Mouse (Mus musculus): ENCODE measurements around the gene Hoxc12. TPM values are rescaled to one million over a fixed set of nuclear protein-coding genes. Genes with fewer than 3 reads are reported as not detected.

The Hoxc12 gene
- polyA plus RNA-seq, 1 experiment from 2014 or later = not detected

DNA sequence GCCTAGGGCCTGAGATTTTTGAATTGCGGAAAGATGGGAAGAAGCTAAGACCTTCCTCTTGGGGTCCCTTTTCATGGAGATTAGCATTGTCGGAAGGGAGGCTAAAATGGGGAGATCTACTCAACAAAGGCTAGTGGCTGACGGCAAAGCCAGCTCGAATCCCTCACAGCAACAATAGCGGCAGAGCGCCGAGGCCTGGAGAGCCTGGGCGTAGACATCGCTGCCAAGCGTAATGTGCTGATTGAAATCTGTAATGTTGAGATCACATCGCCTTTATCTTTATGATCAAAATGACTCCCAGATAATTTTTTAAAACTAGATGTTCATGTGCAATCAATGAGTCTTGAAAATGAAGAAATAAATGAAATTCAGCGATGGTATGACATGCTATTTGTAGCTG lies 2.1 kb upstream of the Hoxc12 start:
- DNase-seq (ENCODE audit: low spot score) (no peak), ATAC-seq (replicated peaks; ENCODE audit: low FRiP score, low read depth) (no peak)
- H3K4me2 ChIP-seq (ENCODE audit: low read length) = no peak overlapping the region
- no peak overlapping the region for H3K4me3 ChIP-seq (replicated peaks; ENCODE audit: low read depth, low read length)
- peaks cover 96% of the 10 kb centered on the region for H3K27me3 ChIP-seq (ENCODE audit: insufficient read depth, low read length)
- no peaks in the 10 kb centered on the region for H3K36me3 ChIP-seq (ENCODE audit: insufficient read depth, low read length)
- H3K4me1 ChIP-seq (replicated peaks; ENCODE audit: insufficient read depth, low read length) = 0 out of 2 replicates have a peak, but pooled peaks cover 4% of the 10 kb centered on the region
- 5% methylated on average over 12 of the region's 12 CpGs for WGBS
- H3K9ac ChIP-seq (ENCODE audit: low read depth, low read length) = no peak overlapping the region
- no peak for TF ChIP-seq CTCF (IDR thresholded peaks at IDR 0.05; ENCODE audit: low read depth)
- no peak overlapping the region for H3K27ac ChIP-seq
- no peaks in the 10 kb centered on the region for H3K9me3 ChIP-seq (replicated peaks; ENCODE audit: low read length)

- under 1% methylated on average over 26 of the region's 27 CpGs for whole genome bisulfite sequencing
- Histone ChIP-seq H3K9ac (ENCODE audit: low read depth, low read length) (no peak overlapping the region), H3K27me3 (ENCODE audit: insufficient read depth, low read length) (peaks cover 94% of the 10 kb centered on the region), H3K27ac (no peak overlapping the region), H3K9me3 (replicated peaks; ENCODE audit: low read length) (no peaks in the 10 kb centered on the region), H3K36me3 (ENCODE audit: insufficient read depth, low read length) (no peaks in the 10 kb centered on the region), H3K4me1 (replicated peaks; ENCODE audit: insufficient read depth, low read length) (0 out of 2 replicates have a peak, but pooled peaks cover 5% of the 10 kb centered on the region), H3K4me3 (replicated peaks; ENCODE audit: low read depth, low read length) (peak overlapping the region; percentile 4; the same call in 1 of the 2 replicates), H3K4me2 (ENCODE audit: low read length) (peak overlapping the region; percentile 13; the same call in 1 of the 2 replicates)
- DNase-seq (ENCODE audit: low spot score) (peak; percentile 54), ATAC-seq (replicated peaks; ENCODE audit: low FRiP score, low read depth) (no peak)
- TF ChIP-seq CTCF (IDR thresholded peaks at IDR 0.05; ENCODE audit: low read depth) = no peak
Observed at GRCm38 (mm10) chr15:102934897-102935296, 1.7 kb upstream of the Hoxc12 start.

- ATAC-seq (replicated peaks; ENCODE audit: low FRiP score, low read depth) = no peak
- no peaks in the 10 kb centered on the region for H3K36me3 ChIP-seq (ENCODE audit: insufficient read depth, low read length)
- H3K4me2 ChIP-seq (ENCODE audit: low read length) = 0 out of 2 replicates have a peak overlapping the region, but pooled peaks have one; percentile 5
- no peak for DNase-seq (ENCODE audit: low spot score)
- no peak overlapping the region for H3K9ac ChIP-seq (ENCODE audit: low read depth, low read length)
- H3K27me3 ChIP-seq (ENCODE audit: insufficient read depth, low read length) = peaks cover 92% of the 10 kb centered on the region
- H3K9me3 ChIP-seq (replicated peaks; ENCODE audit: low read length) = no peaks in the 10 kb centered on the region
- no peak overlapping the region for H3K27ac ChIP-seq
- 0 out of 2 replicates have a peak, but pooled peaks cover 5% of the 10 kb centered on the region for H3K4me1 ChIP-seq (replicated peaks; ENCODE audit: insufficient read depth, low read length)
- H3K4me3 ChIP-seq (replicated peaks; ENCODE audit: low read depth, low read length) = no peak overlapping the region
- WGBS = 2% methylated on average over 50 of the region's 50 CpGs
- TF ChIP-seq CTCF (IDR thresholded peaks at IDR 0.05; ENCODE audit: low read depth) = no peak
Observed at GRCm38 (mm10) chr15:102937036-102937666, 594 bp downstream of the Hoxc12 start.

DNA sequence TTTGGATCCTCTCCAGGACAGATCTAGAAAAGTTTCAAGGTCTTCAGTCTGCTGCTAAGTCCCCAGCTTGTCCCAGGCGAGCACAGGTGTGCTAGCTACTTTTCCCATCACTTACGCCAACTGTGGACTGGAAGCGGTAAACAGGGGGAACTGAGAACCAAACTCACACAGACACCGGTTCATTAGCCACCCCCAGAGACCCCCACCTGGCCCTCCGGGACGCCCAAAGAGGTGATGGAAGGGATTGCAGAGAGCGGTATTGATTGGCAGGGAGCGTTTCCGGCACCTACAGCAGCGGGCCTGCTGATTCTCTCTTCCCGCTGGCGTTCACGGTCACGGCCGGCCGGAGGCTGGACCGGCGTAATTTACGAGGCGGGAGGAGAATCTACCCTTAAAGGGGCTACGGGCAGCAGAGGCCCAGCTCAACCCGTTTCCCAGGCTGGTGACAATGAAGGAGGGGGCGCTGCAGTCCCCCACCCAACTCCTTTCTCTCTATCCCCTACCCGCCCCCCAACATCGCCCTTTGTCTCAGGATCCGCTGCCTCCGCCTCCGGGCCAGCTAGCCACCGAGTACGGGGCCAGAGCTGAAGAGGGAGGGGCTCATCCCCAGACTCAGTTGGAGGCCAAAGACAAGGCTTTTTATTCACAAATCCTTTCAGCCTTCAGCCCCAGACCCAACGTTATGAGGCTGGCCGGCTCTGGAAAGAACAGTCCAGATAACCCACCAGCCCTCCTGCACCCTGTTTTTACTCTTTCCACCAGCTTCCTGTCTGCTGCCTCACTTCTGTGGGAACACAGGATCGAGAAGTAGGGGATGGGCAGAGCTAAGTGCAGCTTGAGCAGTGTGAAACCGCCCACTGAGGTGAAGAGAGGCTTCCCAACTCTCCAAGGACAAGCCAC lies 2.9 kb downstream of the Hoxc12 start:
- Histone ChIP-seq H3K36me3 (ENCODE audit: insufficient read depth, low read length) (no peaks in the 10 kb centered on the region), H3K27ac (no peak overlapping the region), H3K9me3 (replicated peaks; ENCODE audit: low read length) (no peaks in the 10 kb centered on the region), H3K4me1 (replicated peaks; ENCODE audit: insufficient read depth, low read length) (0 out of 2 replicates have a peak, but pooled peaks cover 9% of the 10 kb centered on the region), H3K27me3 (ENCODE audit: insufficient read depth, low read length) (peaks cover 88% of the 10 kb centered on the region), H3K4me3 (replicated peaks; ENCODE audit: low read depth, low read length) (no peak overlapping the region), H3K4me2 (ENCODE audit: low read length) (peak overlapping the region; percentile 30), H3K9ac (ENCODE audit: low read depth, low read length) (no peak overlapping the region)
- ATAC-seq (replicated peaks; ENCODE audit: low FRiP score, low read depth) (0 out of 2 replicates have a peak, but pooled peaks have one; percentile 9), DNase-seq (ENCODE audit: low spot score) (no peak)
- no peak for TF ChIP-seq CTCF (IDR thresholded peaks at IDR 0.05; ENCODE audit: low read depth)
- WGBS = 5% methylated on average over 33 of the region's 34 CpGs

DNA sequence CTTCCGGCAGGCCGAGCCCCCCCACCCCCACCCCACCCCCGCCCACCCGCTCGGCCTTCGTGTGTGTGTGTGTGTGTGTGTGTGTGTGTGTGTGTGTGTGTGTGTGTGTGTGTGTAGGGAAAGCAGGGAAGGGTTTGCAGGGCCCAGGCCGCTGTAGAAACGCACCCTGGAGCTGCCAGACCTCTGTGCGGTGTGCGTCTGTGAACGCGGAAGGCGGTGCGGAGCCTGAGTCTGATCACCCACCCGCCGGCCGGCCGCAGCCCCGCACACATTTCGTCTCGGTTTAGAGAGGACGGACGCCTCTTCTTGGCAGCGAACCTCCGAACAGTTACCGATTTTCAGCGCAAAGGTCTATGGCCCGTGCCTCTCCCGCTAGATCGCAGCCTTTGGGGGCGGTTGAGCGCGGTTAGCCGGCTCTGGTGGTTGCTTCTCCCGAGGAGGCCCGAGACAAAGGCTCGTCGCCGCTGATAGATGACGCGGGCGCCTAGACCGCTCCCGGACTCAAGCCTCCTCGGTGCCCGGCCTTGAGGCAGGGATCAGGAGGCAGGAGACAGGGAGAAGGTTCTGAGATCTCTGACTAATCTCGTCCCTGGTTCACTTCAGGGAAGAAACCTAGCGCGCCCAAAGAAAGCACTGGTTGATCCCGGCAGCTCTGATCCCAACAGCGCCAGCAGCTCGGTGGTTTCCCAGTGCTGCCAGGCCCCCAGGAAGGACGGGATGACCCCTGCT lies 6.3 kb downstream of the Hoxc12 start:
- TF ChIP-seq CTCF (IDR thresholded peaks at IDR 0.05; ENCODE audit: low read depth) = peak; percentile 58
- Histone ChIP-seq H3K9me3 (replicated peaks; ENCODE audit: low read length) (no peaks in the 10 kb centered on the region), H3K9ac (ENCODE audit: low read depth, low read length) (peak overlapping the region; percentile 46; the same call in 1 of the 2 replicates), H3K4me2 (ENCODE audit: low read length) (peak overlapping the region; percentile 53), H3K36me3 (ENCODE audit: insufficient read depth, low read length) (no peaks in the 10 kb centered on the region), H3K27me3 (ENCODE audit: insufficient read depth, low read length) (peaks cover 89% of the 10 kb centered on the region), H3K27ac (no peak overlapping the region), H3K4me3 (replicated peaks; ENCODE audit: low read depth, low read length) (peak overlapping the region; percentile 31), H3K4me1 (replicated peaks; ENCODE audit: insufficient read depth, low read length) (0 out of 2 replicates have a peak, but pooled peaks cover 9% of the 10 kb centered on the region)
- ATAC-seq (replicated peaks; ENCODE audit: low FRiP score, low read depth) (0 out of 2 replicates have a peak, but pooled peaks have one; percentile 16), DNase-seq (ENCODE audit: low spot score) (peak; percentile 65)
- under 1% methylated on average over 52 of the region's 53 CpGs for WGBS
